Mouse (Mus musculus) A20 (cell line): ENCODE results near the gene Lgi1.
A peak's percentile ranks its signal among the peaks of the same experiment; 100 is the strongest.

ENCODE experiments used
- DNase-seq: peaks from one replicate; pipeline ENCODE4 v3.0.0-alpha.2; 2011; ENCODE audit warnings: low read depth, low spot score

Gene Lgi1

GRCm38 (mm10) chr19:38325029-38325398, 60.7 kb downstream of the Lgi1 start:
- DNase-seq = no peak

- DNase-seq = peak; percentile 64
Observed at GRCm38 (mm10) chr19:38325854-38326253, 61.5 kb downstream of the Lgi1 start.

GRCm38 (mm10) chr19:38327002-38327401, 62.7 kb downstream of the Lgi1 start:
- no peak for DNase-seq

- no peak for DNase-seq
Observed at GRCm38 (mm10) chr19:38328010-38328409, 63.7 kb downstream of the Lgi1 start.

GRCm38 (mm10) chr19:38329257-38329656, 64.9 kb downstream of the Lgi1 start:
- peak; percentile 16 for DNase-seq

- DNase-seq = no peak
Observed at GRCm38 (mm10) chr19:38331072-38331471, 66.7 kb downstream of the Lgi1 start.

GRCm38 (mm10) chr19:38332245-38332644, 67.9 kb downstream of the Lgi1 start:
- DNase-seq = no peak

GRCm38 (mm10) chr19:38332820-38333219, 68.5 kb downstream of the Lgi1 start:
- no peak for DNase-seq

GRCm38 (mm10) chr19:38336553-38336952, 72.2 kb downstream of the Lgi1 start:
- no peak for DNase-seq

- no peak for DNase-seq
Observed at GRCm38 (mm10) chr19:38337332-38337731, 73.0 kb downstream of the Lgi1 start.

GRCm38 (mm10) chr19:38339734-38340133, 75.4 kb downstream of the Lgi1 start:
- no peak for DNase-seq

GRCm38 (mm10) chr19:38343246-38343645, 78.9 kb downstream of the Lgi1 start:
- DNase-seq = no peak

- no peak for DNase-seq
Observed at GRCm38 (mm10) chr19:38348271-38349012, 84.1 kb downstream of the Lgi1 start.

GRCm38 (mm10) chr19:38349013-38349341, 84.6 kb downstream of the Lgi1 start:
- no peak for DNase-seq

- DNase-seq = no peak
Observed at GRCm38 (mm10) chr19:38351202-38351601, 86.9 kb downstream of the Lgi1 start.

- no peak for DNase-seq
Observed at GRCm38 (mm10) chr19:38351728-38352127, 87.4 kb downstream of the Lgi1 start.

GRCm38 (mm10) chr19:38352495-38353130, 88.3 kb downstream of the Lgi1 start:
- DNase-seq = peak; percentile 67

- no peak for DNase-seq
Observed at GRCm38 (mm10) chr19:38354279-38354678, 89.9 kb downstream of the Lgi1 start.

GRCm38 (mm10) chr19:38354819-38355360, 90.6 kb downstream of the Lgi1 start:
- peak; percentile 29 for DNase-seq

GRCm38 (mm10) chr19:38356211-38356828, 92.0 kb downstream of the Lgi1 start:
- no peak for DNase-seq

GRCm38 (mm10) chr19:38357956-38358623, 93.8 kb downstream of the Lgi1 start:
- DNase-seq = no peak

GRCm38 (mm10) chr19:38359287-38359686, 95.0 kb downstream of the Lgi1 start:
- no peak for DNase-seq
